Mouse (Mus musculus) ovary, postnatal 36 days (tissue): Measurements from ENCODE around the gene Gins2.

Source experiments
- DNase-seq: peaks from one replicate; pipeline ENCODE4 v3.0.0; 2022; ENCODE audit warnings: low spot score, mixed read lengths

Gins2 gene

DNA sequence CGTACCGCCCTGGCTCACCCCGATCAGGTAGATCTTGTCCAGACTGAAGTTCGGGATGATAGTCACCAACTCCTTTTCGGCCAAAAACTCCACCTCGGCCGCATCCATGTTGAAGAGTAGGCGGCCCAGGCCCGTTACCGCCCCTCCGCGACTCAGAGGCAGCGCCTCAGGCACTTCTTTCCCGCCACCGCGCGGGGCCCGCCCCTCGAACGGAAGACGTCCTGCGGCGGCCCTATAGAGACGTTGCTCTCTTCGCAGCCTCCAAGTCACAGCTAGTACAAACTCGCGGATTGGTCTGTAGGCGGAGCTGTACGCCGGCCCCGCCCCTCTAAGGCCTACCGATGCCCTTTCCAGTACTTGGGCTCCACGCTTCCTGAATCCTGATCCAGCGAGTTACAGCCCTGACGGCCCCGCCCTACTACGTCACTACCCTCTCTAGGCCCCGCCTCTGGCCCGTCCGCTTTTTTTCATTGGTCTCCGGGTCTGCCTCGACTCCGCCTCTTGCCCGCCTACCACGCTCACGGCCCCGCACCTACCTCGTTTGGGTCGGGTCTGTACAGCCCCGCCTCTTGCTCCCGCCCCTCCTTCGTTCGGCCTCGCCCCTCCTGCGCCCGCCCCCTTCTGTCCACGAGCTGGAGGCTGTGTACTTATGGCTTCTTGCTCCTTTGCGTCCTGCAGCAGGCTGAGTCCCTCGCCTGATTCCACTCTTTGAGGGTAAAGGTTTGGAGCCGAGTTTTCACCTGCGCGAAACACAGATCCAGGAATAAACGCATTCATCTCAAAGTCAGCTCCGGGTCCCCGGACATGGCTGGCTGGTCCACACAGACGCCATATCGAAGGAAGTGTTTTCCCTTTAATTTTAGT is at the start of gene Gins2:
Gins2 (minus strand) TSS at position 397 of the 864 bp plus-strand sequence.
- DNase-seq: peak; percentile 99

DNA sequence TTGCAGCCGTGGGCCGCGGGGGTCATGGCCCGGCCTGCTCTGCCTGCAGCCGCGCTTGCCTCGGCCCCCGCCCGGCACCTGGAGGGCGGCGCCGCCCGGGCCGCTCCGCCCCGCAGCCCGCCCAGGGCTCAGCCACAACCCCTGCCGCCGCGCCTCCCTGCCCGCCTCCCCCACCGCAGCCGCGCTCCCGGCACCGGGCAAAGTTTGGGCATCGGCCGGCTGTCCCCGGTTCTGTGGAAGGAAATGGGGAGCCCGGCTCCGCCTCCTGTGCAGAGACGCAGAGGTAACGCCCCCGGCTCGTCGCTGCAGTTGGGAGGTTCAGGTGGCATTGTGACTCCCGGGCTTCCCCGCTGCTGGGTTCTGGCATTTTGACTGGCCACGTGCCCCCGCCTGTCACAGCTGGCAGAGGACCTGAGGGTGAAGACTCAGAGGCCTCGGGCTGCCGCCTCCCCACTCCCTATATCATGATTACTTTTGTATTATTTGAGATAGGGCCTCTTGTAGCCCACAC is 45.3 kb upstream of the Gins2 start:
- DNase-seq: peak; percentile 71

DNA sequence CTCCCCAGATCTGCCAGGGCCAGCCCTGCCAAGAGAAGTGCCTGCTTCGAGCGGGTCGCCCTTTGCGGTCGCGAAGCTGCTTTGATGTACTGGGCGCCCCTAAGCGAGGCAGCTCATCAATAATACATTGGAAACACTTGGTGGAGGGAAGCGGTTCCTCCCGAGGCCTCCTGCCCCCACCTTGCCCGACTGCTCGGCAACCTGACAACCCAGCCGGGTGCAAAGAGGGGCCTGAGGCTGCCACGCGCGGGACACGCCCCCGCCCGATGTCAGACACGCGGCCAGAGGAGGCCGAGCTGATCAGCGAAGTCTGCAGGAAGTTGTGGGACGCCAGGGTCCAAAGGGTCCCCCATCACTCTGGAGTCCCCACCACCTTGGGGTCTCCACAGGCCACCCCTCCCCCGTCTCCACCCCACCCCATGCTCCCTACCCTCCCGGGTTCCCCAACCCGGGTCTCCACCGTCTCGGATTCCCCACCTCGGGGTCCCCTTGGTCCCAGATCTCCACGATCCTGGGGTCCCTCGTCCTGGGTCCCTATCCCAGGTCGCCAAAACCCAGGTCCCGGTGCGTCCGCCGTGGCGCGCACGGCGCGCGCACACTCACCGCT is 44.7 kb upstream of the Gins2 start:
- DNase-seq: no peak

DNA sequence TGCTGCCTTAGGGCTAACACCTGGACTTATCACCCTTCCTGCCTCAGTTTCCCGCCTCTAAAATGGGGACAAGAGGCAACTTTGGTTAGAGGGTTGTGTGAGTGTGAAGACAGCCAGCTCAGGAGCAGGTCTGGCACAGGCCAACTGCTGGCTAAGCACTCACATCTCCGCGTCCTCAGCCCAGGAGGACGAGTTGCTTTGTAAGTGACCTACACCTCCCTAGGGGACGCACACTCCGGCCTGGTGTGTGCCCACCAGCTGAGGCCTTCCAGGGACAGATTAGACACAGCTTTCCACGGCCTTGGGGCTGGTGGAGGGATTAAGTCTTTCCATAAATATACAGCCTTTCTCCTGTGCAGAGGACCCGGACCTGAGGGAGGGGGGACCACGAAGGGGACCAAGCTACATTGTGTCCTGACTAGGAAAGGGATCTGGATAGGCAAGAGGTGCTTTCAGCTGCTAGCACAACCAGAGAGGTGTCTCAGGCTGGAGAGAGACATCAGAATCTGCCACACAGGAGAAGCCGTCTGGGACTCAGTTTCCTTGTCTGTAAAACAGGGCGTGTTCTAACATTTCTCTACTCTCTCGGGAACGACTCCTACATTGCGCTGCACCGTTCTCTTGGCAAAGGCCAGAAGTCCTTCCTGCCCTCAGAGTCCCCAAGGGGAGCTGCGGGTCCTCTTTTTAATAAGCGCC is 44.0 kb upstream of the Gins2 start:
- DNase-seq: no peak

DNA sequence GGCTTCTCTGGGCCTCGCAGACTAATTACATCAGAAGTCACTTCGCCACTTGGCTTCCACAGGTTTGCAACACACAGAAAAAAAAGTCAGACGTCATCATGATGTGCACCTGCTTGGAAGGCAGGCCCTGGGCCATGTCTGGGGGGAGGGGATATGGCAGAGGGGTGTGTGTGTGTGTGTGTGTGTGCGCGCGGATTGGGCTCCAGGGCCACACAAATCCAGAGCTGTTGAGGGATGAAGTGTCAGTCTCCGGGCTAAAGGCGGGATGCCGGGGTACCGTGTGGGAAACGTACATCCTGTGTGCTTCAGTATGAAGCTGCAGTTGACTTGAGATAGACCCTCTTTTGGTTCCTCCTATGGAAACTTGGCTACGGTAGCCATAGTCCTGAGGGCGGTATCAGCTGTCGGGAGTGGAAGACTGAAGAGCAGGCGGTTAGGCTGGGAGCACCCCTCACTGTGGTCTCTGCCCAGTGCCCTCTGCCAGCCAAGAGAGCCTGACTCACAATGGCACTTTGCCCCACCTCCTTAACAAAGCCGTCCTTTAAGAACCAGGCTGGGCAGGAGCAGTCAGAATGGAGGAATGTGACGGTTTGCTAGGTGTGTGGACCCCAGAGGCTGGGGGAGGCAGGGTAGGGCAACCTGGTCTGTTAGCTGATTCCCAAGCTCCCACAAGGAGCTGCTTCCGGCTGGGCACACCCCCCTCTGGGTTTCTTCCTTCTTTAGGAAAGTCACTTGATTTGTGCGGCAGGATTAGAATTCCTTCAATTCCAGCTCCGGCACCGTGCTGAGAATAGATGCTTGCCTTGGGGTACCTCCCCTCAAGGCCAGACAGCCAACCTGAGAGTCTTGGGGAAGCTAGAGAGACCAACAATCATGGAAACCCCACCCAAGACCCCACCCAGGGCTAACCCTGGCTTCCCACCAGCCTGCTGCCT is 42.6 kb upstream of the Gins2 start:
- DNase-seq: no peak

DNA sequence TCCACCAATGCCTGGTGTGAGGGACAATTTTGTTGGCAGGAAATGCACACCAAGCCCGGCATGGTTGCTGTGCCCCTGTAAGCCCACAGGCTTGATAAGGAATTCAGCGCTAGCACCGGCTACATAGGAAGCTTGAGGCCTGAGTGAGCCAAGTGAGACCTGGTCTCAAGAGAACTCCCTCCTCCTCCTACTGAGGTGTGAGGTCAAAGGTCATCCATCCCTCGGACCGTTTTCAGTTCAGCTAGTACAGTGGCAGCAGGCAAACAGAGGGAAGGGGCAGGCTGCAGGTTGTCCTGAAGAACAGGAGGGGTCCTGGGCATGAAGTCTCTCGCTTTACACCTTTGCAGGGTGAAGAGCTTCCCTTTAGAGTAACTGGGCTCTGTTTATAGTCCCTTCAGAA is 41.7 kb upstream of the Gins2 start:
- no peak for DNase-seq

DNA sequence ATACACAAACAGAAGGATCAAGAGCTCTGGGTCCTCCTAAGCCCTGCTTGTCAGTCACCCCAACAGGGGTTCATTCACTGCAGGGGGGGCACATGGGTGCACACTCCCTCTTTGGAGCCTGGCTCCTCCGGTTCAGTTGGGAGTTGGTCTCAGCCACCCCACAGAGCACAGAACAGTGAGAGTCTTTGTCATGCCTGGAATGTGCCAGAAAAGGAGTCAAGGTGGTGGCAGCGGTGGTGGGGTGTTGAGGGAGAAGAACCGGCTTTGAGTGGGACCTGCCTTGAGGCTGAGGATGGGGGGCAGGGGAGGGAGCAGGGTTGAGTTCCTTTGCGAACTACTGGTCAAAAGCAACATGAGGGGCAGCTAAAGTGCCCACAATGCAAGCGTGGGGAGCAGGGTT is 40.9 kb upstream of the Gins2 start:
- no peak for DNase-seq

DNA sequence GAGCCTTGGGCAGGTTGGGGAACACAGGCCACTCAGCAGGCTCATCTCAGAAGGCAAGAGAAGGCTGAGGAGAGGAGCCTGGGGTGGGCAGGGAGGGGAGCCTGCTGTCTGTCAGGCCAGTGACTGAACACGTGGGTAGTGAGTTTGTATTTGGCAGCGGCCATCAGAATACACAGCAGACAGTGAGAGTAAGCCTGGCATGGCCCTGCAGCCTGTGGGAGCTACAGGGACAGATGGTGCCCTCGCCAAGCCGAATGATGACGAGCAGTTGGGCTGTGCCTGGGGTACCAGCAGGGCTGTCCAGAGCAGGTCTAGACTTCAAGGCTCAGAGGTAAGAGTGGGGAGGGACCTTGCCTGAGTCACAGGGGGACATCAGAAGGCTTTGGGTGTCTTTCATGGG is 38.2 kb upstream of the Gins2 start:
- DNase-seq: no peak

DNA sequence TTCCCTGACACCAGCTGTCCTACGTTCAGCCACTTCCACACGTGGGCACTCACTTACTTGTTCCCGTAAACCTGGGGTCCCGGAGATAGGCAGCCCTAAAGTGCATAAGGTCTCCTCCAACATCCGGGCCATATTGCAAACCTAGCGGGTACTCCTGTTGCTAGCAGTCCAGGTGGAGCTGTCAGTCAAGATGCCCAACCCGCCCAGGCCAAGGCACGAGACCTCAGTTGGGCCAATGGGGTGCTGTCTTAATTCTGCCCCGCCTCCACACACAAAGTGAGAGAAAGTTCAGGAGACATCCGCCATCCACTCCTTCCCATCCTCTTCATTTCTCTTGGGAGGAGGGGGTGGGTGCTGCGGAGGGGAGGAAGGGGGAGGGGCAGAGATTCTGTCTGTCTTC is 37.4 kb upstream of the Gins2 start:
- DNase-seq: no peak

DNA sequence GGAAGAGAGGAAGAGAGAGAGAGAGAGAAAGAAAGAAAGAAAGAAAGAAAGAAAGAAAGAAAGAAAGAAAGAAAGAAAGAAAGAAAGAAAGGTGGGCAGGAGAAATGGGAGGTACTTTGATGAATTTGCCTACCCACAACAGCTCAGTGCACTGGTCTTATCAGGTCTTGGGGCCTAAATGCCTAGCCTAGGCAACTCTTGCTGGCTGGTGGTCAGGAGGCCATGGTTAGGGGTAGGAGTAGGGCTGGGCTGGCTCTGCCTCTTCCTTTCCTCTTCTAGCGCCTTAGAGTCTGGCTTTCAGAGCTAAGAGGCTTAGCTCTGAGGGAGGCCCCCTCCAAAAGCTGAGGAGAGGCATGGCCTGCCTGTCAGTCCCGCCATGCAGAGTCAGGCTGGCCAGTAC is 34.5 kb upstream of the Gins2 start:
- DNase-seq: no peak

DNA sequence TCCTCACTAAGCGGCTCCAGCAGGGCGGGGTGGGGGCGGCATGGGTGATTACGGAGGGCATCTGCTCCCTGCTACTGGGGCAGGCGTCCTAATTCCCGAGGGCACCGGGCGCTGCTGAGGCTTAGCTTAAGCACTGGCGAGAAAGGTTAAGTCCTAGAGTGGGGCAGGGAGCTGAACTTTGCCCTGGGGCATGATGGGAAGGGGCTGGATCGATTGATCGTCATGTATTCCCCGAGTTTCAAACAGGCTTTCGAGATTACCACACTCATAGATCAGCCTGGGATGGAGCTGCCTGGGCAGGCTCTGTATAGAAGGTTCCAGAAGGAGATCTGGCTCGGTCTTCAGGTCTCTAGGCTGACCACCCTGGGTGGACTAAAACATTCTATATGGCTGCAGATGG is 33.1 kb upstream of the Gins2 start:
- DNase-seq: no peak

DNA sequence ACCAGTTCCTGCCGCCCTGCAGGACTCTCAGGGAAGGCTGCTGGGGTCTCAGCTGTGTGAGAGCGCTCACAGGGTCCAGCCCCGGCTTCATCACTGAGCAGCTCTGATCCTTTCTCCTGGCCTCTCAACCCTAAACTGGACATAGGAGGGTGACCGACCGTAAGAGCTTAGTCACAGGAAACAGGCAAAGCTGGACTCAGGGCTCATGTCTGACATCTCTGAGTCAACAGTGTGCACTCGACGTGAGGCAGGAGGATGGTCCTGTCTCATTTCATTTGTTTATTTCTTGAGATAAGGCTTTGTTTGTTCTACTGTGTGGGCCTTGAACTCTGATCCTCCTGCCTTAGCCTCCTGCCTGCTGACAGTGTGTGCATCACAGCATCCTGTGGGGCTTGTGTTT is 31.3 kb upstream of the Gins2 start:
- DNase-seq: no peak

DNA sequence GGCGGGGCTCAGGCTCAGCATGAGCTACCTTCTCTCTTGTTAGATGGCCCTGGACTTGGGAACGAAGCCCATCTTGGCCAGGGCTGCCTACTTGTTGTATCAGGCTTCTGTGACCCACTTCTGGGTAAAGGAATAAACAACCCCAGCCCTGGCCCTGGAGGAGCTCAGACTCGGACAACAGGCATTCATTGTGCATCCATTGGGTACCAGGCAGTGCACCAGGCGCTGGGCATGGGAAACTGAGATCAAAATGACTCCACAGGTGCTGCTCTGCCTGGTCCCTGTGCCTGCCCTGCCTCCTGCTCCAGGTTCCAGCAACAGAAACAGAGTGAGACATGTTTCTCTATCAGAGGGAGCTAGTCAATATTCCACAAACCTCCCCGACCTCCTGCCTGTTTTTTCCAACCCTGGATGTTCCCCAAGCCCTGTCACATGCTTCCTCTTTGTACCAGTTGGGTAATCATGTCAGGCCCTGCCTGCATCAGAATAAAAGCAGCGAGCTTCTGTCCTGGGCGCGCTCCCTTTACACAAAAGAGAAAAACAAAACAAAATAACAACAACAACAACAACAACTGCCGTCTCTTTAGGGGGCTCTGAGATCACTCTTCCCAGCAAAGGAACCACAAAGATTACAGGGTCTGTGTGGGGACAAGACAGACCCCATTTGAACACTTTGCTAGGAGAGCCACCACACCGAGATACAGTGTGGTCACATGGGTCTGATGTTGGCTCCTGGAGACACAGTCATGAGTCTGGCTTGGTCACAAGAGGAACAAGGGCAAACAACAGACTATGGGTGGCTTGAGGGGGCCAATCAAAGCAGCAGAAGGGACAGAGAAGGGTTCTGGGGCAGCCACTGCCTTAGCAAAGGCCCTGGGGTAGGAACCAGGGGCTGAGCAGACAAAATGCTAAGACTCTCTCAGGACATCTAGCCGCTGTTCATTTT is 30.4 kb upstream of the Gins2 start:
- no peak for DNase-seq

DNA sequence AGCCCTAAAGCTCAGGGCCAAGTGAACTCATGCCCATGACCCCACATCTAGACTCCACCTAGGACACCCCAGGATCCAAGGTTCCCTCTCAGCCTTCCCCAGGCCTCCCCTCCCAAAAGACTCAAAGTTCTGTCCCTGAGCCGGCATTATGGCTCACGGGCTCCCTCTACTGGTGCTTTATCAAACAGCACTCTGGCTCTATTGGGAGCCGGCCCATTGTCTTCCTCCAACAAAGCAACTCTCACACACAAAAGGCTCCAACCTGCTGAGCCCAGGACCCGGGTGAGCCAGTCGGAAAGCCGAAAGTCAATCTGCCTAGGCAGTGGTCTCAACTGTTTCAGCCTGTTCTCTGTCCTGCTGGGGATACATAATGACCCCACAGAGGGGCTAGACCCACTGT is 29.0 kb upstream of the Gins2 start:
- peak; percentile 64 for DNase-seq

DNA sequence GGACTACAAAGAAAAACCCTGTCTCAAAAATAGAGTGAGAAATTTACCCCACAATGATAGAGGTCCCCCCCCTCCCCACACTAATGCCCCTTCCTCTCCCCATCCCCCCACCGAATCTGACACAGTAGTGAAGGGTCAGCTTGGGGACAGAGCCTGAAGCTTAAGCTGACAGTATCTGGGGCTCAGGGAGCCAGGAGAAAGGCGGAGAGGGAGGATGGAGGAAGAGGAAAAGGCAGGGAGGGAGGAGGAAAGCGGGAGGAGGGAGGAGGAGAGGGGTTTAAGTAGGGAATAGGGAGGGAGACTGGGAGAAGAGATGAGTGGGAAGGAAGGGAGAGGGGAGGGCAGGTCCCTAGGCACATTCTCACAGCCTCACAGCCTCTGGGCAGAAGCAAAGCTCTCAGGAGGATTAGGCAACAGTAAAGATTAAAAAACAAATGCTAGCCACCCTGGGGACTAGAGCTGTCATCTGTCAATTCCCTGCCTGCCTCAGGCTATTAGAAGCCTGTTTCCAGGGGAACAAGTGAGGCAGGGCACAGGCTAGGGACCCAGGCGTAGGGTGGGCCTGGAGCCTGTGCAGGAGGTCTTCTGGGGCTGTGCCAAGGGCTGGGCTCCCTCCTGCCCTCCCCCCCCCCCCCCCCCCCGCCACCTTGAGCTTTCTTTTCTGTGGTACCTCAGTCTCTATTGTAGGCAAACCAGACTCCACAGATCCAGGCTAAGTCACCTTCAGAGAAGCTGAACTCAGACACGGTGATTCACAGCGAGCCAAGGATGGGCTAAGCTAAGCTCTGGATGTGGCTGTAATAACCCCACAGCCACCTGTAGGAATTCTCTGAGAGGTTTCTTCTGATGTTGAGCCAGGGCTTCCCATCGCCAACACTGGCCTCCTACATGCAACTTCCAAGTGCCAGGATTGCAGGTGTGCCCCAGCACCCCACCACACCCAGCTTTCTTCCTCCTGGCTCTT is 27.8 kb upstream of the Gins2 start:
- no peak for DNase-seq

DNA sequence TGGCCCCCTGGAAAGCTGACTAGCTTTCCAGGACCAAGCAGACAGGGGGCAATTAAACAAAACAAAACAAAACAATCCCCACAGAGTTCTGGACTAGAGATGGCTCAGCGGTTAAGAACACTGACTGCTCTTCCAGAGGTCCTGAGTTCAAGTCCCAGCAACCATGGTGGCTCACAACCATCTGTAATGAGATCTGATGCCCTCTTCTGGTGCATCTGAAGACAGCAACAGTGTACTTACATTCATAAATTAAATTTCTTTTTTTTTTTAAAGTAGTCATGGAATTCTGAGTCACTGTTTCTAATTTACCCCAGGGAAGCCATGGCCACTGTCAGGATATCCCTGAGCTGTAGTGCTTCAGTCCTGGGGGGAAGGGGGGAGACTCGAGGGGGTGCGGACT is 25.4 kb upstream of the Gins2 start:
- no peak for DNase-seq

DNA sequence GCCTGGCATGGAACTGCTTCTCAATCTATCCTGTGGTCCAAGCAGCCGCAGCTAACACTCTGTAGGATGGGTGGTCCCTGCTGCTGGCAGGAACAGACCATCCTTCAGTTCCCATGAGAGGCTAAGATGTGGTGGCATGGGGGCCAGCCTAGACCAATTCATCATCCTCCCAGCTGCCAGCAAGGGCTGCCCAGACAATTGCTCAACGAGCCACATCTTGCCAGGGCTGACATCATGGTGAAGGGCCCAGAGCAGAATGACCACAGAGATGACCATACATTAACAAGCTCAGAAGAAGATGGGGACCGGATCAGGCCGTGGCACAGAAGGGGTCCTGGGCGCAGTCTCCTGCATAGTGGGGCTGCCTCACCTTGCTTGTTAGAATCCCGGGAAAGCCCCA is 21.7 kb upstream of the Gins2 start:
- DNase-seq: no peak

DNA sequence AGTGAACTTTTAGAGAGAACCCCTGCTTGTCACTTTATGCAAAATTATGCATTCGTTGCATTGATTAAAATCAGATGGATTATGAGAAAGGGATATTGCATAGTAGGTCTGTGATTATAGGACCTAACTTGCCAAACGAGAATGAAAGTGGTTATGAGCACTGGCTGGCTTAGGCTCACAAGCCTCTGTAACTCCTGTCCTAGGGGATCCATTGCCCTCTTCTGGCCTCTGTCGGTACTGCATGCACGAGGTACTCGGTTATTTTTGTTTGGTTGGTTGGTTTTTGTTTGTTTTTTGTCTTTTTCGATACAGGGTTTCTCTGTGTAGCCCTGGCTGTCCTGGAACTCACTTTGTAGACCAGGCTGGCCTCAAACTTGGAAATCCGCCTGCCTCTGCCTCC is 18.8 kb upstream of the Gins2 start:
- peak; percentile 56 for DNase-seq

DNA sequence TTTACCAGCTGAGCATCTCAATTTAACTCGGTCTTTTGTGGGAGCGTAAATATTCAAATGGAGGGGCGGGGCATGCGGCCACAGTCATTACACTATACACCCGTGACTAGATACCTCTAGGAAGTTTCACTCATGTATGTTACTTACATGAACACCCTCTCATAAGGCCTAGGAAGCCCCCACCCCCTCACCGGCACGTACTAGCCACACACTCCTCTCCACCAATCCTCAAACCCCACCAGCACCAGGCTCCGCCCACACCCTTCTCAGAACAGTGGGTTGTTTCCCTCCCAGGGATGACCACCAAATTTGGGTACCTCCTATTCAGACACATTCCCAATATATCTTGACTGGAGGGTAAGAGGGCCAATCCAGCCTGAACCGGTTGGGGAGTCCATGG is 18.4 kb upstream of the Gins2 start:
- no peak for DNase-seq

DNA sequence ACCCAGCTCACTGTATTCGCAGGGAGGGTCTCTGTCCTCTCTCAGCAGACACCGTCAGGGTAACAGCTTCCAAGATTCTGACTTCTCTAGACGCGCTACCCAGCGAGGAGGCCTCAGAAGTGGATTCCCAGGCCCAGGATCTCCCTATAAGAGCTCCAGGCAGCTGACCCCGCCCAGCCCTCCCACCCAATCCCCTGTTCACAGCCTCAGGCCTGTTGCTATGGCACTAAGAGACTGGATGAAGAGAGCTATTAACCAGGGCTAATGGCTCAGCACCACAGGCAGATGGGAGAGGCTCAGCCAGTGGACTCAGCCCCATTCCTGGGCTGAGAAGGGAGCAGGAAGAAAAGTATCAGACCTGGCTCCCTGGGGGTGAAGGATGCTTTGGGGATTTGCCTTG is 13.6 kb upstream of the Gins2 start:
- no peak for DNase-seq
